Mouse (Mus musculus): Measurements from ENCODE around the gene Intu.

GRCm38 (mm10) chr3:40698834-40699233 lies 167.7 kb downstream of the Intu start:
- TF ChIP-seq POLR2A (IDR thresholded peaks at IDR 0.05; ENCODE audit: borderline replicate concordance, control insufficient read depth, low read depth, low read length), result no peak
- no peak for TF ChIP-seq CTCF (IDR thresholded peaks at IDR 0.05; ENCODE audit: control insufficient read depth, insufficient read depth, low read length)

All from bone marrow, adult 2 months (tissue).